Mouse (Mus musculus) olfactory bulb, adult 2 months (tissue): ENCODE data around the gene A930033H14Rik.

Experiments used
- CTCF ChIP-seq: fragments of 200-500 bp; IDR thresholded peaks from 2 replicates; pipeline ENCODE4 v1.5.1; 2012; ENCODE audit warnings: low read depth, mild to moderate bottlenecking, low read length, moderate library complexity; ENCODE audit not compliant: insufficient read depth
- POLR2A ChIP-seq: fragments of 200-500 bp; IDR thresholded peaks from 2 replicates; pipeline ENCODE4 v1.6.1; 2012; ENCODE audit warnings: mild to moderate bottlenecking, low read depth, low read length, moderate library complexity; ENCODE audit not compliant: insufficient read depth

- TF ChIP-seq CTCF = no peak
- TF ChIP-seq POLR2A = no peak
These were observed 31.9 kb downstream of the A930033H14Rik start for GRCm38 (mm10) chr10:69180997-69181396.
